Mouse (Mus musculus) midbrain, postnatal 0 days (tissue): ENCODE results near the gene Adam12. TPM values are rescaled to one million over a fixed set of nuclear protein-coding genes. Genes with fewer than 3 reads are reported as not detected.
"Not testable (repeated sequence)": the region's sequence is repeated elsewhere in the genome, so short reads cannot be mapped to it uniquely, and the experiment has no call there.

Experiments
- ATAC-seq: fragments of 200-750 bp; cut with Nextera tagmentation; 2 replicates; pipeline ENCODE4 v1.8.0; 2017; ENCODE audit warnings: moderate number of reproducible peaks, mild to moderate bottlenecking, moderate TSS enrichment, moderate library complexity; ENCODE audit not compliant: low FRiP score
- DNase-seq: peaks from one replicate; pipeline ENCODE4 v3.0.0-alpha.2; 2015; ENCODE audit warnings: low spot score
- H3K27ac ChIP-seq: fragments of 300-500 bp; sonication (generic); 2 replicates; pipeline ENCODE4 v1.5.1; 2014; ENCODE audit warnings: low read depth, mild to moderate bottlenecking, low read length, mixed read lengths
- H3K27me3 ChIP-seq: fragments of 300-500 bp; sonication (generic); 2 replicates; pipeline ENCODE4 v1.6.1; 2014; ENCODE audit warnings: low read length, control low read depth, mixed read lengths; ENCODE audit not compliant: insufficient read depth
- H3K36me3 ChIP-seq: fragments of 300-500 bp; sonication (generic); 2 replicates; pipeline ENCODE4 v1.6.1; 2014; ENCODE audit warnings: low read length, control low read depth, mixed read lengths; ENCODE audit not compliant: insufficient read depth
- H3K4me1 ChIP-seq: fragments of 300-500 bp; sonication (generic); 2 replicates; pipeline ENCODE4 v1.6.1; 2014; ENCODE audit warnings: mild to moderate bottlenecking, control low read depth, antibody characterized with exemption, low read length, mixed read lengths; ENCODE audit not compliant: insufficient read depth
- H3K4me2 ChIP-seq: fragments of 300-500 bp; sonication (generic); 2 replicates; pipeline ENCODE4 v1.6.1; 2014; ENCODE audit warnings: low read depth, mild to moderate bottlenecking, low read length, mixed read lengths; ENCODE audit not compliant: poor library complexity, severe bottlenecking
- H3K4me3 ChIP-seq: fragments of 300-500 bp; sonication (generic); 2 replicates; pipeline ENCODE4 v1.5.1; 2014; ENCODE audit warnings: low read depth, mild to moderate bottlenecking, low read length, moderate library complexity
- H3K9ac ChIP-seq: fragments of 300-500 bp; sonication (generic); replicated peaks from 2 replicates; pipeline ENCODE4 v1.6.1; 2014; ENCODE audit warnings: mild to moderate bottlenecking, low read length, moderate library complexity, mixed read lengths; ENCODE audit not compliant: poor library complexity, severe bottlenecking
- H3K9me3 ChIP-seq: fragments of 300-500 bp; sonication (generic); 2 replicates; pipeline ENCODE4 v1.6.1; 2016; ENCODE audit warnings: low read length, control low read depth
- CTCF ChIP-seq: IDR thresholded peaks from 2 replicates; pipeline ENCODE4 v1.5.1; 2016; ENCODE audit warnings: antibody characterized with exemption, mild to moderate bottlenecking
- WGBS: fragments of 180-500 bp; shearing (Covaris S2); extraction: QIAGEN DNeasy Blood & Tissue Kit; methylation state at CpG from one replicate; pipeline ENCODE4 v1.1.7; 2014; 5-methylcytosine and 5-hydroxymethylcytosine counted together
- polyA plus RNA-seq: library from polyadenylated mRNA; unstranded; fragments of >200 nt; fragmentation: Nextera tagmentation; extraction: Ambion mirVana; gene quantifications from 2 replicates; pipeline ENCODE4 v1.2.1, GENCODE M21; 2015
- total RNA-seq: library from RNA; depleted of rRNA; stranded (reverse); fragments of >200 nt; gene quantifications from 2 replicates; pipeline ENCODE4 v1.2.3, GENCODE M21; 2014

Gene Adam12
- total and polyA plus RNA-seq, 2 experiments from 2014 or later, result 3.5 to 12.8 TPM

- Histone ChIP-seq H3K27ac (no peak overlapping the region), H3K27me3 (no peaks in the 10 kb centered on the region), H3K36me3 (no peaks in the 10 kb centered on the region), H3K9ac (no peak overlapping the region), H3K9me3 (no peaks in the 10 kb centered on the region), H3K4me3 (no peak overlapping the region), H3K4me1 (no peaks in the 10 kb centered on the region), H3K4me2 (no peak overlapping the region)
- DNase-seq (no peak), ATAC-seq (no peak)
- 86% methylated on average over 19 of the region's 19 CpGs for WGBS
- no peak for TF ChIP-seq CTCF
Measured at GRCm38 (mm10) chr7:133888926-133889920, 342.7 kb downstream of the Adam12 start.

GRCm38 (mm10) chr7:133884759-133885431 is 347.1 kb downstream of the Adam12 start:
- not testable (repeated sequence) for H3K4me2 ChIP-seq, H3K9ac ChIP-seq, H3K36me3 ChIP-seq, H3K27ac ChIP-seq, H3K27me3 ChIP-seq, ATAC-seq, H3K9me3 ChIP-seq, DNase-seq, H3K4me3 ChIP-seq, H3K4me1 ChIP-seq
- WGBS, result 75% methylated on average over 5 of the region's 9 CpGs

GRCm38 (mm10) chr7:133879761-133880160 is 352.2 kb downstream of the Adam12 start:
- H3K4me1 ChIP-seq, result no peaks in the 10 kb centered on the region
- H3K27me3 ChIP-seq, result no peaks in the 10 kb centered on the region
- no peaks in the 10 kb centered on the region for H3K36me3 ChIP-seq
- H3K27ac ChIP-seq, result no peak overlapping the region
- ATAC-seq, result no peak
- no peak overlapping the region for H3K4me2 ChIP-seq
- 95% methylated on average over 8 of the region's 8 CpGs for WGBS
- H3K9ac ChIP-seq, result no peak overlapping the region
- no peak for DNase-seq
- H3K9me3 ChIP-seq, result no peaks in the 10 kb centered on the region
- no peak overlapping the region for H3K4me3 ChIP-seq
- no peak for TF ChIP-seq CTCF

- ATAC-seq, result no peak
- Histone ChIP-seq H3K4me1 (no peaks in the 10 kb centered on the region), H3K27ac (no peak overlapping the region), H3K4me3 (no peak overlapping the region), H3K9ac (no peak overlapping the region), H3K9me3 (no peaks in the 10 kb centered on the region), H3K27me3 (no peaks in the 10 kb centered on the region), H3K36me3 (no peaks in the 10 kb centered on the region), H3K4me2 (no peak overlapping the region)
- DNase-seq, result no peak
- WGBS, result 80% methylated on average over 17 of the region's 17 CpGs
- no peak for TF ChIP-seq CTCF
Measured at GRCm38 (mm10) chr7:133876646-133877342, 355.2 kb downstream of the Adam12 start.

- 78% methylated on average over 3 of the region's 3 CpGs for WGBS
- Histone ChIP-seq H3K27me3 (no peaks in the 10 kb centered on the region), H3K4me2 (no peak overlapping the region), H3K36me3 (no peaks in the 10 kb centered on the region), H3K9ac (no peak overlapping the region), H3K27ac (no peak overlapping the region), H3K9me3 (no peaks in the 10 kb centered on the region), H3K4me3 (no peak overlapping the region), H3K4me1 (no peaks in the 10 kb centered on the region)
- no peak for TF ChIP-seq CTCF
- DNase-seq (no peak), ATAC-seq (no peak)
Measured at GRCm38 (mm10) chr7:133876139-133876538, 355.8 kb downstream of the Adam12 start.
